Mouse (Mus musculus) spleen, adult 2 months (tissue): ENCODE results near the gene Dedd2. TPM values are rescaled to one million over a fixed set of nuclear protein-coding genes. Genes with fewer than 3 reads are reported as not detected.

Experiments
- DNase-seq, 2 experiments: peaks; one replicate each; pipeline versions ENCODE4 v3.0.0 to v3.0.0-alpha.2; 2012 to 2021; ENCODE audit warnings: low spot score in 2 of 2, low read depth in 1 of 2
- H3K27ac ChIP-seq: fragments of 200-500 bp; 2 replicates; pipeline ENCODE4 v1.5.1; 2012; ENCODE audit warnings: low read length, inconsistent platforms; ENCODE audit not compliant: insufficient read depth
- H3K27me3 ChIP-seq: fragments of 200-500 bp; 2 replicates; pipeline ENCODE4 v1.6.1; 2012; ENCODE audit warnings: mild to moderate bottlenecking, moderate library complexity, low read length, inconsistent platforms; ENCODE audit not compliant: control insufficient read depth, insufficient read depth
- H3K36me3 ChIP-seq: fragments of 200-500 bp; 2 replicates; pipeline ENCODE4 v1.6.1; 2012; ENCODE audit warnings: mild to moderate bottlenecking, low read length, inconsistent platforms; ENCODE audit not compliant: control insufficient read depth, insufficient read depth
- H3K4me1 ChIP-seq: fragments of 200-500 bp; 2 replicates; pipeline ENCODE4 v1.6.1; 2011; ENCODE audit warnings: inconsistent platforms; ENCODE audit not compliant: control insufficient read depth, insufficient read depth, insufficient read length
- H3K4me3 ChIP-seq: fragments of 200-500 bp; 2 replicates; pipeline ENCODE4 v1.5.1; 2011; ENCODE audit warnings: mild to moderate bottlenecking, inconsistent platforms; ENCODE audit not compliant: insufficient read depth, insufficient read length; ENCODE audit errors: extremely low read depth
- CTCF ChIP-seq: fragments of 200-500 bp; IDR thresholded peaks from 2 replicates; pipeline ENCODE4 v1.5.1; 2011; ENCODE audit warnings: mild to moderate bottlenecking, inconsistent platforms; ENCODE audit not compliant: insufficient read depth, insufficient read length, insufficient replicate concordance; ENCODE audit errors: extremely low read depth
- POLR2A ChIP-seq: fragments of 200-500 bp; IDR thresholded peaks from 2 replicates; pipeline ENCODE4 v1.6.1; 2011; ENCODE audit warnings: low read depth, low read length, inconsistent platforms
- WGBS: fragments of 180-500 bp; shearing (Covaris S2); methylation state at CpG from one replicate; pipeline ENCODE4 v1.1.7; 2018; 5-methylcytosine and 5-hydroxymethylcytosine counted together
- polyA plus RNA-seq: library from polyadenylated mRNA; depleted of rRNA; stranded (reverse); fragments of >200 nt; gene quantifications from 2 replicates; pipeline ENCODE4 v1.2.3, GENCODE M21; 2012

Dedd2 gene
- polyA plus RNA-seq, 1 experiment: 77.0 TPM

- H3K4me3 ChIP-seq: peak overlapping the region; percentile 50
- H3K27ac ChIP-seq: peak overlapping the region; percentile 96
- peaks cover 47% of the 10 kb centered on the region for H3K4me1 ChIP-seq
- TF ChIP-seq CTCF: no peak
- TF ChIP-seq POLR2A: no peak; the same call in 1 of the 2 replicates
- 19% methylated on average over 16 of the region's 16 CpGs for WGBS
- peak; percentile 70 to 81 for DNase-seq
- H3K27me3 ChIP-seq: no peaks in the 10 kb centered on the region
- peaks cover 30% of the 10 kb centered on the region for H3K36me3 ChIP-seq
Observed at GRCm38 (mm10) chr7:25205355-25206093, 14.9 kb downstream of the Dedd2 start.

DNA sequence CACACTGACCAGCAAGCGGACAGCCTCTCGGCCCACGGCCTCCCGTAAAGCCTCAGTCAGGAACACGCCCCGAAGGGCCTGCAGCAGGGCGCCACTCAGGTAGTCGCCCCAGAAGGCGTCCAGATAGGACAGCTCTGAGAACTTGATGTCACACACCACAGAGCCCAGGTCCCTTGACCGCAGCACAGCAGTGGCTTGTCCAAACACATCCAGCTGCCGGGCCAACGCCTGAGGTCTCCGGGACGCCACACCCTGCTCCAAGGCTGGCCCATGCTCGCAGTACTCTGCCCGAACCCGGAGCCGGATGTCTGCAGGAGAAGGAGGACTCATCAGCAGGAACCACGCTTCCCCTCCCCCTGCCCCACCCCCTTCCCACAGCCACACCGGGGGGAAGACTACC lies 16.8 kb downstream of the Dedd2 start:
- 66% methylated on average over 20 of the region's 20 CpGs for WGBS
- TF ChIP-seq POLR2A (no peak), CTCF (no peak)
- peaks cover 34% of the 10 kb centered on the region for H3K4me1 ChIP-seq
- peaks cover 22% of the 10 kb centered on the region for H3K36me3 ChIP-seq
- no peak overlapping the region for H3K4me3 ChIP-seq
- H3K27me3 ChIP-seq: no peaks in the 10 kb centered on the region
- no peak overlapping the region for H3K27ac ChIP-seq
- no peak for DNase-seq

DNA sequence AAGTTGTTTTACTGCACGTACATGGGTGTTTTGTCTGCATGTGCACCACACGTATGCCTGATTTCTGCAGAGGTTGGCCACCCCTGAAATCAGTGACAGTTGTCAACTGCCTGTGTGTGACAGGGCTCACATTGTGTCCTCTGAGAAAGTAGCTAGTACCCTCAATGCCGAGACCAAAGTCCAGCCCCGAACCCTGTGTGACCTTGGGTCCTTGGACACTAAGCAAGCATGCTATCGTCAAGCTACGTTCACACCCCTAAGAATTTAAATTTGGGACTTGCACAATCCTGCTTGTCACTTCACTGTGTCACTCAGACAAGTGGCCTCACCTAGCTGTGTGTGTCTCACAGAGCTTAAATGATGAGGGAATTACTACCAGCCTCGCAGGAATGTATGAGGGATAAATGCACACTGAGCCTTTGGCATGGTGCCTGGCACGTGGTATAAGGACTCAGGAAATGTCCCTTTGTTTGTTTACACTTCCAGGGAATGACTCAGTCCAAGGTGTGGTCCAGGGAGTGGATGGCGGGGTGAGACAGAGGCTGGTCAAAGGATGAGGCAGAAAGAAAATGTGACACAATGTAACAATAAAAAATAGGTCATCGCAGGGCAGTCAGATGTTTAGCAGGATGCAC lies 22.9 kb downstream of the Dedd2 start:
- no peak for DNase-seq
- 82% methylated on average over 10 of the region's 10 CpGs for WGBS
- no peaks in the 10 kb centered on the region for H3K27me3 ChIP-seq
- H3K4me3 ChIP-seq: no peak overlapping the region
- H3K27ac ChIP-seq: no peak overlapping the region
- H3K4me1 ChIP-seq: no peaks in the 10 kb centered on the region; the same call in 1 of the 2 replicates
- peaks cover 10% of the 10 kb centered on the region for H3K36me3 ChIP-seq
- no peak for TF ChIP-seq POLR2A
- no peak for TF ChIP-seq CTCF

- Histone ChIP-seq H3K4me3 (no peak overlapping the region), H3K36me3 (no peaks in the 10 kb centered on the region; the same call in 1 of the 2 replicates), H3K27me3 (no peaks in the 10 kb centered on the region), H3K4me1 (no peaks in the 10 kb centered on the region; the same call in 1 of the 2 replicates), H3K27ac (no peak overlapping the region)
- DNase-seq: no peak
- TF ChIP-seq CTCF (no peak), POLR2A (no peak)
- 46% methylated on average over 9 of the region's 9 CpGs for WGBS
Observed at GRCm38 (mm10) chr7:25196107-25196506, 24.3 kb downstream of the Dedd2 start.

DNA sequence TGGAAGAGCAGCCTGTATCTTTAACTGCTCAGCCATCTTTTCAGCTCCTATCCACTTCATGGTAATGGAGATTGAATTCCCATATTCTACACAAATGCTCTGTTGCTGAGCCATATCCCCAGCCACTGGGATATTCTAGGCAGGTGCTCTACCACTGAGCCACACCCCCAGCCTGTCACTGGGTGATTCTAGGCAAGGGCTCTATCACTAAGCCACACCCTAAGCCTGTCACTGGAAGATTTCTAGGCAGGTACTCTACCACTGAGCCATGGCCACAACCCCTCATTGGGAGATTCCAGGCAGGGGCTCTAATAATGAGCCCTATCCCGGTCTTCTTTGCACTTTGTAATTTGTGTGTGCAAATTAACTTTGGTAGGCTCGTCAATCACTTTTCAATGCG lies 25.3 kb downstream of the Dedd2 start:
- H3K4me1 ChIP-seq: no peaks in the 10 kb centered on the region; the same call in 1 of the 2 replicates
- no peaks in the 10 kb centered on the region for H3K27me3 ChIP-seq
- no peaks in the 10 kb centered on the region for H3K36me3 ChIP-seq
- WGBS: 94% methylated on average over 3 of the region's 3 CpGs
- no peak for DNase-seq
- H3K4me3 ChIP-seq: no peak overlapping the region
- H3K27ac ChIP-seq: no peak overlapping the region
- TF ChIP-seq CTCF (no peak), POLR2A (no peak)

DNA sequence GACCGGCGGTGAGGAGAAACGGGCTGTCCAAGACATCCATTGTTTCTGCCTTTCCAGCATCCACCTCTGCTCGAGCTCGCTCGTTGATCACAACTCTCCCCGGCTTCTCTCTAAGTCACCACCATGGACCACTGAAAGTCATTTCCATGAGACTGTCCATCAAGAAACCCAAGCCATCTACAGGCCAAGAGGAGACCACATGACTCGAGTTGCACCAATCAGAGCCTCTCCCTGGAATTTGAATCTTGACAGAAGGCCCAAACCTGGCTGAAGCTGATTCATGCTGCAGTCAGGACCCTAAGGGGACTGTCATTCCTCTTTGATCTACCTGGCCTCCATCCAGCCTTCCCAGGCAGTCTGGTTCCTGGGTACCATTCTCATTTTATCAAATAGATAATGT lies 28.3 kb downstream of the Dedd2 start:
- Histone ChIP-seq H3K27ac (no peak overlapping the region), H3K36me3 (no peaks in the 10 kb centered on the region), H3K4me1 (no peaks in the 10 kb centered on the region), H3K27me3 (no peaks in the 10 kb centered on the region), H3K4me3 (no peak overlapping the region)
- TF ChIP-seq CTCF (no peak), POLR2A (no peak)
- WGBS: 91% methylated on average over 8 of the region's 8 CpGs
- DNase-seq: no peak

DNA sequence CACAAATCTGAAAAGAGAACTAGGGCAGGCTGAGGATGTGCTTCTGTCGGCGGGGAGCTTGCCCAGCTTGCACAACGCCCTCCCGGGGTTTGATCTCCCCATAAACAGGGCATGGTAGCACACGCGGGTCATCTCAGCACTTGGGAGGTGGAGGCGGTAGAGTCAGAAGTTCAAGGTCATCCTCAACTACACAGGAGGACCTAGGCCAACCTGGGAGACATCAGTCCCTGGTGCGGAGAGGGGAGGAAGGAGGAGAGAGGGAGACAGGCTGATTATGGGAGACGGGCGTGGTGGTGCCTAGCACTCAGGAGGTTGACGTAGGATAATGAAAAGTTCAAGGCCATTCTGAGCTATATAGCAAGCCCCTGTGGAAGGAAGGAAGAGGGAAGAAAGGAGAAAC lies 29.6 kb downstream of the Dedd2 start:
- DNase-seq: no peak
- TF ChIP-seq CTCF (no peak), POLR2A (no peak)
- no peaks in the 10 kb centered on the region for H3K27me3 ChIP-seq
- H3K27ac ChIP-seq: no peak overlapping the region
- WGBS: 87% methylated on average over 11 of the region's 11 CpGs
- H3K4me1 ChIP-seq: no peaks in the 10 kb centered on the region
- H3K4me3 ChIP-seq: no peak overlapping the region
- H3K36me3 ChIP-seq: no peaks in the 10 kb centered on the region
